Mouse (Mus musculus): ENCODE results near the gene Arel1. TPM values are rescaled to one million over a fixed set of nuclear protein-coding genes. Genes with fewer than 3 reads are reported as not detected.
A peak's percentile ranks its signal among the peaks of the same experiment; 100 is the strongest.

The Arel1 gene
- polyA plus RNA-seq (2012; fragmentation: generic; extraction: Trizol), result 9.9 TPM
- long read RNA-seq, experiment 1, result 0 reads
- long read RNA-seq, experiment 2, full-length matches to known transcripts, result 9 of 32 reads
- long read RNA-seq, experiment 2, partial matches to known transcripts, result 12 of 32 reads
- long read RNA-seq, experiment 2, other reads (novel, unspliced or antisense), result 11 of 32 reads

GRCm38 (mm10) chr12:84970428-84971096 is at the start of gene Arel1, which contains the start of gene Fcf1:
Gene Arel1 (minus strand): TSS chr12:84970900.
Gene Fcf1 (plus strand): TSS chr12:84970897.
- Histone ChIP-seq H3K27me3 (ENCODE audit: control insufficient read depth, insufficient read depth, insufficient read length) (no peaks in the 10 kb centered on the region), H3K4me3 (ENCODE audit: insufficient read depth, poor library complexity, severe bottlenecking) (peak within 1 kb of the TSS; percentile 98), H3K36me3 (ENCODE audit: control insufficient read depth, insufficient read depth) (peaks cover 31% of the 10 kb centered on the region), H3ac (ENCODE audit: control insufficient read depth, insufficient read length, low read depth) (peak within 1 kb of the TSS; percentile 97), H3K79me2 (ENCODE audit: control insufficient read depth, insufficient read depth) (peaks cover 78% of the 10 kb centered on the region), H3K79me3 (ENCODE audit: low read depth) (peaks cover 35% of the 10 kb centered on the region)
- TF ChIP-seq MAX (IDR thresholded peaks at IDR 0.05) (peak; percentile 73), CTCF (IDR thresholded peaks at IDR 0.05; ENCODE audit: control insufficient read depth, insufficient read depth, insufficient read length) (no peak)

GRCm38 (mm10) chr12:85012185-85012584 is 41.5 kb upstream of the Arel1 start:
- TF ChIP-seq MYOG (IDR thresholded peaks at IDR 0.05; ENCODE audit: control insufficient read depth, extremely low read depth, insufficient read length) (no peak), MAX (IDR thresholded peaks at IDR 0.05) (no peak), CTCF (IDR thresholded peaks at IDR 0.05; ENCODE audit: control insufficient read depth, insufficient read depth, insufficient read length) (no peak), FOSL1 (IDR thresholded peaks at IDR 0.05; ENCODE audit: insufficient read depth, low read length, poor library complexity, severe bottlenecking) (no peak), USF1 (IDR thresholded peaks at IDR 0.05; ENCODE audit: low read depth) (no peak), MYOD1 (IDR thresholded peaks at IDR 0.05; ENCODE audit: control insufficient read depth, insufficient read length, low read depth) (no peak), CEBPB (IDR thresholded peaks at IDR 0.05; ENCODE audit: low read depth) (no peak)
- Histone ChIP-seq H3ac (ENCODE audit: control insufficient read depth, insufficient read length, low read depth) (no peak overlapping the region), H3K27me3 (ENCODE audit: control insufficient read depth, insufficient read depth, insufficient read length) (no peaks in the 10 kb centered on the region), H3K79me2 (ENCODE audit: control insufficient read depth, insufficient read depth) (peaks cover 59% of the 10 kb centered on the region), H3K79me3 (ENCODE audit: low read depth) (peaks cover 48% of the 10 kb centered on the region), H3K36me3 (ENCODE audit: control insufficient read depth, insufficient read depth) (peaks cover 53% of the 10 kb centered on the region), H3K4me3 (ENCODE audit: insufficient read depth, poor library complexity, severe bottlenecking) (no peak overlapping the region)

GRCm38 (mm10) chr12:85010541-85010940 is 39.8 kb upstream of the Arel1 start:
- TF ChIP-seq CEBPB (IDR thresholded peaks at IDR 0.05; ENCODE audit: low read depth) (no peak), USF1 (IDR thresholded peaks at IDR 0.05; ENCODE audit: low read depth) (no peak), CTCF (IDR thresholded peaks at IDR 0.05; ENCODE audit: control insufficient read depth, insufficient read depth, insufficient read length) (no peak), MYOD1 (IDR thresholded peaks at IDR 0.05; ENCODE audit: control insufficient read depth, insufficient read length, low read depth) (no peak), MYOG (IDR thresholded peaks at IDR 0.05; ENCODE audit: control insufficient read depth, extremely low read depth, insufficient read length) (no peak), MAX (IDR thresholded peaks at IDR 0.05) (no peak), FOSL1 (IDR thresholded peaks at IDR 0.05; ENCODE audit: insufficient read depth, low read length, poor library complexity, severe bottlenecking) (no peak)
- no peaks in the 10 kb centered on the region for H3K27me3 ChIP-seq (ENCODE audit: control insufficient read depth, insufficient read depth, insufficient read length)
- H3K4me3 ChIP-seq (ENCODE audit: insufficient read depth, poor library complexity, severe bottlenecking), result no peak overlapping the region
- peaks cover 76% of the 10 kb centered on the region for H3K79me2 ChIP-seq (ENCODE audit: control insufficient read depth, insufficient read depth)
- peaks cover 64% of the 10 kb centered on the region for H3K79me3 ChIP-seq (ENCODE audit: low read depth)
- H3ac ChIP-seq (ENCODE audit: control insufficient read depth, insufficient read length, low read depth), result no peak overlapping the region
- peaks cover 41% of the 10 kb centered on the region for H3K36me3 ChIP-seq (ENCODE audit: control insufficient read depth, insufficient read depth)

GRCm38 (mm10) chr12:85009776-85010175 is 39.1 kb upstream of the Arel1 start:
- Histone ChIP-seq H3K79me3 (ENCODE audit: low read depth) (peaks cover 72% of the 10 kb centered on the region), H3K27me3 (ENCODE audit: control insufficient read depth, insufficient read depth, insufficient read length) (no peaks in the 10 kb centered on the region), H3K36me3 (ENCODE audit: control insufficient read depth, insufficient read depth) (peaks cover 38% of the 10 kb centered on the region), H3ac (ENCODE audit: control insufficient read depth, insufficient read length, low read depth) (no peak overlapping the region), H3K79me2 (ENCODE audit: control insufficient read depth, insufficient read depth) (peaks cover 83% of the 10 kb centered on the region), H3K4me3 (ENCODE audit: insufficient read depth, poor library complexity, severe bottlenecking) (no peak overlapping the region)
- TF ChIP-seq CEBPB (IDR thresholded peaks at IDR 0.05; ENCODE audit: low read depth), result no peak
- no peak for TF ChIP-seq CTCF (IDR thresholded peaks at IDR 0.05; ENCODE audit: control insufficient read depth, insufficient read depth, insufficient read length)
- no peak for TF ChIP-seq MYOG (IDR thresholded peaks at IDR 0.05; ENCODE audit: control insufficient read depth, extremely low read depth, insufficient read length)
- TF ChIP-seq USF1 (IDR thresholded peaks at IDR 0.05; ENCODE audit: low read depth), result no peak
- no peak for TF ChIP-seq MAX (IDR thresholded peaks at IDR 0.05)
- TF ChIP-seq MYOD1 (IDR thresholded peaks at IDR 0.05; ENCODE audit: control insufficient read depth, insufficient read length, low read depth), result no peak
- TF ChIP-seq FOSL1 (IDR thresholded peaks at IDR 0.05; ENCODE audit: insufficient read depth, low read length, poor library complexity, severe bottlenecking), result no peak

GRCm38 (mm10) chr12:85007021-85007420 is 36.3 kb upstream of the Arel1 start:
- peaks cover 16% of the 10 kb centered on the region for H3K36me3 ChIP-seq (ENCODE audit: control insufficient read depth, insufficient read depth)
- H3K79me2 ChIP-seq (ENCODE audit: control insufficient read depth, insufficient read depth), result peaks cover 100% of the 10 kb centered on the region
- H3K79me3 ChIP-seq (ENCODE audit: low read depth), result peaks cover 91% of the 10 kb centered on the region
- no peak overlapping the region for H3K4me3 ChIP-seq (ENCODE audit: insufficient read depth, poor library complexity, severe bottlenecking)
- no peak overlapping the region for H3ac ChIP-seq (ENCODE audit: control insufficient read depth, insufficient read length, low read depth)
- TF ChIP-seq CEBPB (IDR thresholded peaks at IDR 0.05; ENCODE audit: low read depth) (no peak), MYOG (IDR thresholded peaks at IDR 0.05; ENCODE audit: control insufficient read depth, extremely low read depth, insufficient read length) (no peak), CTCF (IDR thresholded peaks at IDR 0.05; ENCODE audit: control insufficient read depth, insufficient read depth, insufficient read length) (no peak), FOSL1 (IDR thresholded peaks at IDR 0.05; ENCODE audit: insufficient read depth, low read length, poor library complexity, severe bottlenecking) (no peak), USF1 (IDR thresholded peaks at IDR 0.05; ENCODE audit: low read depth) (no peak), MYOD1 (IDR thresholded peaks at IDR 0.05; ENCODE audit: control insufficient read depth, insufficient read length, low read depth) (no peak), MAX (IDR thresholded peaks at IDR 0.05) (no peak)
- H3K27me3 ChIP-seq (ENCODE audit: control insufficient read depth, insufficient read depth, insufficient read length), result no peaks in the 10 kb centered on the region

Measured in C2C12 (cell line).